Mouse (Mus musculus): ENCODE data around the gene Ntf3.

GRCm38 (mm10) chr6:126162351-126162758 lies 4.4 kb downstream of the Ntf3 start:
- TF ChIP-seq CTCF (IDR thresholded peaks at IDR 0.05 in 2 of 3, conservative IDR thresholded peaks at IDR 0.05 in 1 of 3; ENCODE audit: control insufficient read depth in 1 of 3, insufficient read depth in 1 of 3, low read depth in 2 of 3, low read length in 3 of 3, poor library complexity in 1 of 3, severe bottlenecking in 1 of 3): no peak
- no peak for TF ChIP-seq RCOR1 (IDR thresholded peaks at IDR 0.05; ENCODE audit: low read depth, low read length)
- TF ChIP-seq POLR2A (IDR thresholded peaks at IDR 0.05; ENCODE audit: control insufficient read depth in 1 of 2, insufficient read depth in 1 of 2, low read depth in 1 of 2, low read length in 2 of 2, poor library complexity in 1 of 2): no peak
